Comparison of ENCODE assay signal across 26 mouse cellular contexts in genomic region chr5:53366882-53367561, GRCm38 (mm10).
DNase-seq lines count a peak whose midpoint lies in the region; ATAC-seq lines count a peak whose summit lies in the region.
"Had no signal": no experiment of that assay in that cellular context is flagged by ENCODE, and none has a peak within 500 bp of the region (broad histone marks: within the 10 kb centered on the region; RNA-seq: fewer than 3 reads in every experiment).

No protein-coding gene starts in this region.

- no peaks in the 10 kb centered on the region for H3K27me3 ChIP-seq in forebrain, embryonic 14.5 days (replicated peaks; ENCODE audit: control insufficient read depth, insufficient read depth, low read length)
- no peaks in the 10 kb centered on the region for H3K27me3 ChIP-seq in forebrain, embryonic 11.5 days (ENCODE audit: control insufficient read depth, insufficient read depth, low read length)
- H3K27me3 ChIP-seq: forebrain, embryonic 15.5 days; hindbrain, embryonic 15.5 days; limb, embryonic 15.5 days; neural tube, embryonic 13.5 days had no signal

- 0 out of 2 replicates have a peak, but pooled peaks have one; percentile 26 for ATAC-seq in forebrain, embryonic 14.5 days
- ATAC-seq in forebrain, embryonic 11.5 days (replicated peaks; ENCODE audit: low FRiP score), result no peak
- ATAC-seq: CD4-positive, CD25-positive, alpha-beta regulatory T cell, adult 4 months; forebrain, embryonic 15.5 days; midbrain, embryonic 16.5 days had no signal

- no peak for DNase-seq in forebrain, embryonic 14.5 days (ENCODE audit: low spot score)
- DNase-seq in forebrain, embryonic 11.5 days (ENCODE audit: low spot score), result no peak
- DNase-seq in left cerebral cortex, postnatal 25 days (ENCODE audit: low spot score in 2 of 2), result peak; percentile 30 to 86
- no peak for DNase-seq in left cerebral cortex, postnatal 10 days (ENCODE audit: extremely low spot score in 1 of 2, low spot score in 2 of 2)
- peak; percentile 35 for DNase-seq in lung, postnatal 10 days
- no peak for DNase-seq in lung, postnatal 4 days
- no peak for DNase-seq in adrenal gland, adult (ENCODE audit: inconsistent age in 2 of 2, low spot score in 1 of 2)
- DNase-seq: adrenal gland, postnatal 25 days; cerebellum, adult 9-10 months; heart, postnatal 4 days; kidney, adult 2 months; layer of hippocampus, adult 9-11 months; retina, postnatal 1 day; thymus, adult 2 months; thymus, postnatal 4 days had no signal

- no peaks in the 10 kb centered on the region for H3K9me3 ChIP-seq in forebrain, embryonic 14.5 days (replicated peaks; ENCODE audit: control insufficient read depth, low read length)
- H3K9me3 ChIP-seq in forebrain, embryonic 11.5 days (ENCODE audit: control insufficient read depth, low read length), result no peaks in the 10 kb centered on the region
- H3K9me3 ChIP-seq: forebrain, embryonic 15.5 days; heart, embryonic 10.5 days; hindbrain, embryonic 15.5 days; limb, embryonic 15.5 days; midbrain, embryonic 10.5 days; neural tube, embryonic 13.5 days had no signal

- no peak overlapping the region for H3K4me3 ChIP-seq in forebrain, embryonic 14.5 days (ENCODE audit: low read depth, low read length)
- H3K4me3 ChIP-seq in forebrain, embryonic 11.5 days (ENCODE audit: low read depth, low read length), result no peak overlapping the region
- H3K4me3 ChIP-seq: forebrain, embryonic 15.5 days; heart, embryonic 10.5 days; hindbrain, embryonic 15.5 days; limb, embryonic 15.5 days; midbrain, embryonic 10.5 days; myocyte; neural tube, embryonic 13.5 days had no signal

- no peak overlapping the region for H3K9ac ChIP-seq in forebrain, embryonic 14.5 days (ENCODE audit: low read length)
- no peak overlapping the region for H3K9ac ChIP-seq in forebrain, embryonic 11.5 days (ENCODE audit: low read length)
- H3K9ac ChIP-seq: forebrain, embryonic 15.5 days; hindbrain, embryonic 15.5 days; limb, embryonic 15.5 days; liver, embryonic 14.5 days; neural tube, embryonic 13.5 days had no signal

- 63% methylated on average over 6 of the region's 6 CpGs for WGBS in forebrain, embryonic 14.5 days
- WGBS in forebrain, embryonic 11.5 days, result 83% methylated on average over 6 of the region's 6 CpGs

- H3K4me1 ChIP-seq in forebrain, embryonic 14.5 days (ENCODE audit: control insufficient read depth, insufficient read depth, low read length), result peaks cover 3% of the 10 kb centered on the region; the same call in 1 of the 2 replicates
- H3K4me1 ChIP-seq in forebrain, embryonic 11.5 days (replicated peaks; ENCODE audit: control insufficient read depth, insufficient read depth, low read length), result no peaks in the 10 kb centered on the region; the same call in 1 of the 2 replicates
- H3K4me1 ChIP-seq: heart, embryonic 10.5 days; hindbrain, embryonic 15.5 days; midbrain, embryonic 10.5 days; neural tube, embryonic 13.5 days had no signal

- no peak overlapping the region for H3K4me2 ChIP-seq in forebrain, embryonic 14.5 days (ENCODE audit: low read length)
- no peak overlapping the region for H3K4me2 ChIP-seq in forebrain, embryonic 11.5 days (ENCODE audit: low read depth, low read length, severe bottlenecking)
- H3K4me2 ChIP-seq: forebrain, embryonic 15.5 days; hindbrain, embryonic 15.5 days; limb, embryonic 15.5 days; neural tube, embryonic 13.5 days had no signal

- no peaks in the 10 kb centered on the region for H3K36me3 ChIP-seq in forebrain, embryonic 14.5 days (ENCODE audit: control insufficient read depth, insufficient read depth, low read length)
- H3K36me3 ChIP-seq in forebrain, embryonic 11.5 days (ENCODE audit: control insufficient read depth, insufficient read depth, low read length), result no peaks in the 10 kb centered on the region
- H3K36me3 ChIP-seq: forebrain, embryonic 15.5 days; heart, embryonic 10.5 days; hindbrain, embryonic 15.5 days; limb, embryonic 15.5 days; midbrain, embryonic 10.5 days; neural tube, embryonic 13.5 days had no signal

- intact Hi-C loops in left cerebral cortex, postnatal 25 days (cut with DNase I), result loop anchor here (2.0 to 5.0 kb wide), 2 partner anchors 125 to 158 kb away; no protein-coding TSS in a partner anchor
- intact Hi-C loops in left cerebral cortex, postnatal 10 days (cut with DNase I), result loop anchor here (10.0 kb wide), 1 partner anchor 158 kb away; no protein-coding TSS in a partner anchor

- H3K27ac ChIP-seq in forebrain, embryonic 14.5 days (ENCODE audit: low read depth, low read length), result no peak overlapping the region
- no peak overlapping the region for H3K27ac ChIP-seq in forebrain, embryonic 11.5 days (ENCODE audit: low read depth, low read length)
- H3K27ac ChIP-seq: forebrain, embryonic 15.5 days; heart, embryonic 10.5 days; hindbrain, embryonic 15.5 days; kidney, postnatal 0 days; limb, embryonic 15.5 days; liver, embryonic 14.5 days; midbrain, embryonic 10.5 days; neural tube, embryonic 13.5 days had no signal

Comparison
In these comparisons a context has a peak if more than half of its experiments do, and no peak if none do; other contexts are left out.
1. DNase-seq: peak in left cerebral cortex, postnatal 25 days (2 of 2) and lung, postnatal 10 days (single experiment); none in forebrain, embryonic 14.5 days (single experiment), forebrain, embryonic 11.5 days (single experiment), left cerebral cortex, postnatal 10 days (0 of 2), lung, postnatal 4 days (0 of 2) and adrenal gland, adult (0 of 2).